Mouse (Mus musculus) embryonic facial prominence, embryonic 10.5 days (tissue): ENCODE data around the gene Gpn2. TPM values are rescaled to one million over a fixed set of nuclear protein-coding genes. Genes with fewer than 3 reads are reported as not detected.

Experiments
- DNase-seq: peaks from one replicate; pipeline ENCODE4 v3.0.0-alpha.2; 2017; ENCODE audit warnings: low spot score
- H3K27ac ChIP-seq: fragments of 300-500 bp; sonication (generic); replicated peaks from 2 replicates; pipeline ENCODE4 v1.5.1; 2016; ENCODE audit warnings: mild to moderate bottlenecking
- H3K27me3 ChIP-seq: fragments of 300-500 bp; sonication (generic); replicated peaks from 2 replicates; pipeline ENCODE4 v1.6.1; 2016; ENCODE audit warnings: low read depth, mild to moderate bottlenecking; ENCODE audit not compliant: poor library complexity, severe bottlenecking
- H3K36me3 ChIP-seq: fragments of 300-500 bp; sonication (generic); replicated peaks from 2 replicates; pipeline ENCODE4 v1.6.1; 2016; ENCODE audit warnings: mild to moderate bottlenecking, moderate library complexity
- H3K4me1 ChIP-seq: fragments of 300-500 bp; sonication (generic); 2 replicates; pipeline ENCODE4 v1.6.1; 2016
- H3K4me3 ChIP-seq: fragments of 300-500 bp; sonication (generic); 2 replicates; pipeline ENCODE4 v1.5.1; 2016; ENCODE audit warnings: mild to moderate bottlenecking, moderate library complexity
- H3K9me3 ChIP-seq: fragments of 300-500 bp; sonication (generic); 2 replicates; pipeline ENCODE4 v1.6.1; 2016; ENCODE audit warnings: mild to moderate bottlenecking
- WGBS: fragments of 180-500 bp; shearing (Covaris S2); methylation state at CpG from one replicate; pipeline ENCODE4 v1.1.7; 2016; 5-methylcytosine and 5-hydroxymethylcytosine counted together
- microRNA-seq: library from miRNA; unstranded; fragments of <30 nt; microRNA quantifications from one replicate; pipeline ENCODE4, GENCODE M21; 2017
- polyA plus RNA-seq: library from polyadenylated mRNA; unstranded; fragments of >200 nt; fragmentation: Nextera tagmentation; extraction: Ambion mirVana; gene quantifications from 2 replicates; pipeline ENCODE4 v1.2.1, GENCODE M21; 2016

The Gpn2 gene
- polyA plus RNA-seq, 1 experiment from 2014 or later = 29.4 TPM

GRCm38 (mm10) chr4:133629191-133629590 is 45.0 kb downstream of the Gpn2 start:
- DNase-seq = no peak
- Histone ChIP-seq H3K9me3 (no peaks in the 10 kb centered on the region), H3K4me1 (peaks cover 49% of the 10 kb centered on the region), H3K36me3 (peaks cover 40% of the 10 kb centered on the region), H3K4me3 (no peak overlapping the region), H3K27me3 (no peaks in the 10 kb centered on the region), H3K27ac (no peak overlapping the region)
- 91% methylated on average over 7 of the region's 7 CpGs for WGBS

- Histone ChIP-seq H3K27me3 (no peaks in the 10 kb centered on the region), H3K27ac (no peak overlapping the region), H3K4me1 (peaks cover 46% of the 10 kb centered on the region), H3K9me3 (no peaks in the 10 kb centered on the region), H3K4me3 (no peak overlapping the region), H3K36me3 (peaks cover 27% of the 10 kb centered on the region)
- 94% methylated on average over 8 of the region's 8 CpGs for WGBS
- DNase-seq = no peak
These were observed 46.3 kb downstream of the Gpn2 start for GRCm38 (mm10) chr4:133630326-133630920.

GRCm38 (mm10) chr4:133631071-133631768 is 47.1 kb downstream of the Gpn2 start:
- Histone ChIP-seq H3K9me3 (no peaks in the 10 kb centered on the region), H3K4me1 (peaks cover 38% of the 10 kb centered on the region), H3K27me3 (no peaks in the 10 kb centered on the region), H3K4me3 (peak overlapping the region; percentile 91), H3K27ac (no peak overlapping the region), H3K36me3 (peaks cover 19% of the 10 kb centered on the region)
- DNase-seq = no peak
- 82% methylated on average over 14 of the region's 14 CpGs for WGBS

GRCm38 (mm10) chr4:133631769-133632411 is 47.7 kb downstream of the Gpn2 start:
- no peak for DNase-seq
- no peak overlapping the region for H3K27ac ChIP-seq
- H3K4me1 ChIP-seq = peaks cover 35% of the 10 kb centered on the region
- H3K27me3 ChIP-seq = no peaks in the 10 kb centered on the region
- H3K4me3 ChIP-seq = peak overlapping the region; percentile 91
- WGBS = 50% methylated on average over 9 of the region's 9 CpGs
- no peaks in the 10 kb centered on the region for H3K9me3 ChIP-seq
- peaks cover 13% of the 10 kb centered on the region for H3K36me3 ChIP-seq

GRCm38 (mm10) chr4:133632483-133633327 is 48.5 kb downstream of the Gpn2 start:
- Histone ChIP-seq H3K9me3 (no peaks in the 10 kb centered on the region), H3K4me3 (peak overlapping the region; percentile 91), H3K27me3 (no peaks in the 10 kb centered on the region), H3K27ac (peak overlapping the region; percentile 88), H3K4me1 (peaks cover 32% of the 10 kb centered on the region), H3K36me3 (peaks cover 10% of the 10 kb centered on the region)
- peak; percentile 38 for DNase-seq
- WGBS = 1% methylated on average over 69 of the region's 69 CpGs

- Histone ChIP-seq H3K27ac (peak overlapping the region; percentile 88), H3K9me3 (no peaks in the 10 kb centered on the region), H3K36me3 (peaks cover 10% of the 10 kb centered on the region), H3K4me3 (peak overlapping the region; percentile 91), H3K4me1 (peaks cover 32% of the 10 kb centered on the region), H3K27me3 (no peaks in the 10 kb centered on the region)
- 7% methylated on average over 47 of the region's 47 CpGs for WGBS
- DNase-seq = peak; percentile 92
These were observed 49.3 kb downstream of the Gpn2 start for GRCm38 (mm10) chr4:133633332-133634042.

GRCm38 (mm10) chr4:133634043-133634410 is 49.9 kb downstream of the Gpn2 start:
- H3K27me3 ChIP-seq = no peaks in the 10 kb centered on the region
- 78% methylated on average over 5 of the region's 5 CpGs for WGBS
- H3K27ac ChIP-seq = no peak overlapping the region
- no peaks in the 10 kb centered on the region for H3K9me3 ChIP-seq
- H3K4me1 ChIP-seq = peaks cover 32% of the 10 kb centered on the region
- DNase-seq = no peak
- peak overlapping the region; percentile 13; the same call in 1 of the 2 replicates for H3K4me3 ChIP-seq
- peaks cover 10% of the 10 kb centered on the region for H3K36me3 ChIP-seq

Small RNAs within 50 kb of the gene (microRNA-seq; reads per million reads assigned to microRNA genes)
- gene Gm23158 = not detected

Other genes starting within 250 kb of the Gpn2 start
- gene Wdtc1, start 230.9 kb upstream of the Gpn2 start, polyA plus RNA-seq = 17.2 and 17.7 TPM in 2 replicates
- gene Slc9a1, start 214.7 kb upstream of the Gpn2 start, polyA plus RNA-seq = 8.6 and 9.0 TPM in 2 replicates
- gene Tent5b, start 104.2 kb upstream of the Gpn2 start, polyA plus RNA-seq = 1.0 and 1.2 TPM in 2 replicates
- gene Trnp1, start 85.8 kb upstream of the Gpn2 start, polyA plus RNA-seq = 0.57 and 1.1 TPM in 2 replicates
- gene Kdf1, start 65.4 kb upstream of the Gpn2 start, polyA plus RNA-seq = 11.0 and 13.6 TPM in 2 replicates
- 489 and 518 TPM in 2 replicates for gene Nudc, start 38.4 kb upstream of the Gpn2 start, polyA plus RNA-seq
- 0.17 TPM in 1 of 2 replicates, not detected in the other for gene Nr0b2, start 31.0 kb upstream of the Gpn2 start, polyA plus RNA-seq
- gene Gpatch3, start 9.6 kb upstream of the Gpn2 start, polyA plus RNA-seq = 10.7 and 12.2 TPM in 2 replicates
- 27.6 and 35.7 TPM in 2 replicates for gene Sfn, start 17.8 kb downstream of the Gpn2 start, polyA plus RNA-seq
- gene Zdhhc18, start 65.8 kb downstream of the Gpn2 start, polyA plus RNA-seq = 2.3 and 3.0 TPM in 2 replicates
- 14.8 TPM in 2 replicates for gene Pigv, start 88.3 kb downstream of the Gpn2 start, polyA plus RNA-seq
- gene Arid1a, start 172.4 kb downstream of the Gpn2 start, polyA plus RNA-seq = 38.9 and 40.0 TPM in 2 replicates